Mouse (Mus musculus) left cerebral cortex, postnatal 25 days (tissue): Measurements from ENCODE around the gene Kirrel. TPM values are rescaled to one million over a fixed set of nuclear protein-coding genes. Genes with fewer than 3 reads are reported as not detected.

Experiments used
- DNase-seq, 2 experiments: peaks; one replicate each; pipeline ENCODE4 v3.0.0; 2022; ENCODE audit warnings: low spot score in 2 of 2, mixed read lengths in 1 of 2
- intact Hi-C: fragments of 180-260 bp; cut with DNase I; formaldehyde crosslinking; loops from one replicate; pipeline ENCODE4 v1.15.1; 2025
- total RNA-seq, 2 experiments: library from RNA; stranded (reverse); gene quantifications; 2 replicates each; pipeline ENCODE4 v1.2.3; 2021

The Kirrel gene
- total RNA-seq: 1 to 10 TPM; 3.8 to 4.3 TPM

GRCm38 (mm10) chr3:87174096-87174768, at the start of gene Kirrel:
Kirrel (minus strand) TSS chr3:87174747.
- intact Hi-C loops: loop anchor here (2.0 kb wide), 1 partner anchor 141 kb away; no protein-coding TSS in a partner anchor
- peak in 1 of 2 experiments; percentile 40 for DNase-seq

- intact Hi-C loops: no loop called here
- DNase-seq: no peak
These were observed 49.1 kb upstream of the Kirrel start for GRCm38 (mm10) chr3:87223636-87224035.

- intact Hi-C loops: no loop called here
- peak in 1 of 2 experiments; percentile 21 for DNase-seq
These were observed 47.8 kb upstream of the Kirrel start for GRCm38 (mm10) chr3:87222346-87222745.

GRCm38 (mm10) chr3:87215176-87215575, 40.6 kb upstream of the Kirrel start:
- DNase-seq: no peak
- intact Hi-C loops: no loop called here

- peak; percentile 13 to 33 for DNase-seq
- intact Hi-C loops: no loop called here
These were observed 39.8 kb upstream of the Kirrel start for GRCm38 (mm10) chr3:87214221-87214864.

GRCm38 (mm10) chr3:87206336-87207075, 32.0 kb upstream of the Kirrel start:
- no peak for DNase-seq

GRCm38 (mm10) chr3:87196637-87197036, 22.1 kb upstream of the Kirrel start:
- intact Hi-C loops: no loop called here
- DNase-seq: no peak

More at GRCm38 (mm10) chr3:87206336-87207075, 32.0 kb upstream of the Kirrel start:
- intact Hi-C loops: no loop called here

GRCm38 (mm10) chr3:87195041-87195440, 20.5 kb upstream of the Kirrel start:
- intact Hi-C loops: no loop called here
- DNase-seq: no peak

- intact Hi-C loops: no loop called here
- no peak for DNase-seq
These were observed 20.0 kb upstream of the Kirrel start for GRCm38 (mm10) chr3:87194591-87194990.

GRCm38 (mm10) chr3:87193756-87194155, 19.2 kb upstream of the Kirrel start:
- DNase-seq: no peak
- intact Hi-C loops: no loop called here

- no peak for DNase-seq
- intact Hi-C loops: no loop called here
These were observed 18.8 kb upstream of the Kirrel start for GRCm38 (mm10) chr3:87193352-87193751.

GRCm38 (mm10) chr3:87176687-87177086, 2.1 kb upstream of the Kirrel start:
- intact Hi-C loops: no loop called here

GRCm38 (mm10) chr3:87175438-87175815, 880 bp upstream of the Kirrel start:
- no peak for DNase-seq
- intact Hi-C loops: loop anchor here (1.0 to 2.0 kb wide), 2 partner anchors 85 to 143 kb away; no protein-coding TSS in a partner anchor

More at GRCm38 (mm10) chr3:87176687-87177086, 2.1 kb upstream of the Kirrel start:
- DNase-seq: no peak

GRCm38 (mm10) chr3:87174769-87175437, 356 bp upstream of the Kirrel start:
- intact Hi-C loops: loop anchor here (1.0 to 2.0 kb wide), 2 partner anchors 85 to 142 kb away; no protein-coding TSS in a partner anchor
- no peak for DNase-seq

- DNase-seq: no peak
- intact Hi-C loops: loop anchor here (2.0 kb wide), 1 partner anchor 141 kb away; no protein-coding TSS in a partner anchor
These were observed 961 bp downstream of the Kirrel start for GRCm38 (mm10) chr3:87173486-87174085.

- intact Hi-C loops: no loop called here
These were observed 1.5 kb downstream of the Kirrel start for GRCm38 (mm10) chr3:87173103-87173444.

GRCm38 (mm10) chr3:87172351-87173102, 2.0 kb downstream of the Kirrel start:
- DNase-seq: no peak
- intact Hi-C loops: no loop called here

More at GRCm38 (mm10) chr3:87173103-87173444, 1.5 kb downstream of the Kirrel start:
- DNase-seq: no peak

GRCm38 (mm10) chr3:87171201-87172100, 3.1 kb downstream of the Kirrel start:
- DNase-seq: no peak
- intact Hi-C loops: no loop called here
